Mouse (Mus musculus): ENCODE data around the gene Mvd. TPM values are rescaled to one million over a fixed set of nuclear protein-coding genes. Genes with fewer than 3 reads are reported as not detected.

Mvd gene
- polyA plus RNA-seq, 1 experiment from 2014 or later = 19.7 TPM

GRCm38 (mm10) chr8:122452154-122452553, 8.9 kb upstream of the Mvd start:
- H3K4me3 ChIP-seq = no peak overlapping the region
- peaks cover 41% of the 10 kb centered on the region for H3K4me1 ChIP-seq
- ATAC-seq (ENCODE audit: extremely low read depth, insufficient number of reproducible peaks, low FRiP score, low TSS enrichment) = no peak
- H3K36me3 ChIP-seq = no peaks in the 10 kb centered on the region
- 45% methylated on average over 10 of the region's 10 CpGs for WGBS
- H3K9ac ChIP-seq = no peak overlapping the region
- H3K4me2 ChIP-seq = peak overlapping the region; percentile 23; the same call in 1 of the 2 replicates
- H3K27me3 ChIP-seq (replicated peaks) = peaks cover 12% of the 10 kb centered on the region; the same call in 1 of the 2 replicates
- peak overlapping the region; percentile 92 for H3K27ac ChIP-seq (replicated peaks)
- no peaks in the 10 kb centered on the region for H3K9me3 ChIP-seq

- peak overlapping the region; percentile 11; the same call in 1 of the 2 replicates for H3K9ac ChIP-seq
- WGBS = 31% methylated on average over 7 of the region's 7 CpGs
- H3K27ac ChIP-seq (replicated peaks) = peak overlapping the region; percentile 92
Measured at GRCm38 (mm10) chr8:122451161-122451703, 8.0 kb upstream of the Mvd start.

GRCm38 (mm10) chr8:122445203-122445602, 2.0 kb upstream of the Mvd start:
- 52% methylated on average over 3 of the region's 3 CpGs for WGBS
- peak overlapping the region; percentile 82 for H3K4me3 ChIP-seq
- ATAC-seq (ENCODE audit: extremely low read depth, insufficient number of reproducible peaks, low FRiP score, low TSS enrichment) = no peak

More at GRCm38 (mm10) chr8:122451161-122451703, 8.0 kb upstream of the Mvd start:
- H3K4me2 ChIP-seq = peak overlapping the region; percentile 34
- peaks cover 5% of the 10 kb centered on the region; the same call in 1 of the 2 replicates for H3K27me3 ChIP-seq (replicated peaks)
- no peaks in the 10 kb centered on the region for H3K36me3 ChIP-seq
- ATAC-seq (ENCODE audit: extremely low read depth, insufficient number of reproducible peaks, low FRiP score, low TSS enrichment) = peak; percentile 62; the same call in 1 of the 2 replicates
- H3K9me3 ChIP-seq = no peaks in the 10 kb centered on the region
- peaks cover 39% of the 10 kb centered on the region for H3K4me1 ChIP-seq
- H3K4me3 ChIP-seq = no peak overlapping the region

GRCm38 (mm10) chr8:122444058-122444748, 981 bp upstream of the Mvd start:
- H3K27ac ChIP-seq (replicated peaks) = peak overlapping the region; percentile 99
- peaks cover 30% of the 10 kb centered on the region for H3K4me1 ChIP-seq
- 9% methylated on average over 19 of the region's 19 CpGs for WGBS
- peak overlapping the region; percentile 92 for H3K9ac ChIP-seq
- peak overlapping the region; percentile 82 for H3K4me3 ChIP-seq
- H3K36me3 ChIP-seq = peaks cover 7% of the 10 kb centered on the region
- H3K9me3 ChIP-seq = no peaks in the 10 kb centered on the region
- ATAC-seq (ENCODE audit: extremely low read depth, insufficient number of reproducible peaks, low FRiP score, low TSS enrichment) = 0 out of 2 replicates have a peak, but pooled peaks have one; percentile 15
- no peaks in the 10 kb centered on the region for H3K27me3 ChIP-seq (replicated peaks)
- peak overlapping the region; percentile 100 for H3K4me2 ChIP-seq

More at GRCm38 (mm10) chr8:122445203-122445602, 2.0 kb upstream of the Mvd start:
- peaks cover 34% of the 10 kb centered on the region for H3K4me1 ChIP-seq
- peak overlapping the region; percentile 92 for H3K9ac ChIP-seq
- H3K27me3 ChIP-seq (replicated peaks) = no peaks in the 10 kb centered on the region
- H3K4me2 ChIP-seq = peak overlapping the region; percentile 100
- H3K27ac ChIP-seq (replicated peaks) = peak overlapping the region; percentile 99
- no peaks in the 10 kb centered on the region for H3K9me3 ChIP-seq
- no peaks in the 10 kb centered on the region for H3K36me3 ChIP-seq

- H3K9ac ChIP-seq = peak overlapping the region; percentile 91
- H3K4me1 ChIP-seq = peaks cover 37% of the 10 kb centered on the region
- ATAC-seq (ENCODE audit: extremely low read depth, insufficient number of reproducible peaks, low FRiP score, low TSS enrichment) = no peak
- no peaks in the 10 kb centered on the region for H3K9me3 ChIP-seq
- H3K27me3 ChIP-seq (replicated peaks) = no peaks in the 10 kb centered on the region
- peak overlapping the region; percentile 100 for H3K4me2 ChIP-seq
- whole genome bisulfite sequencing = under 1% methylated on average over 12 of the region's 12 CpGs
- peak overlapping the region; percentile 82 for H3K27ac ChIP-seq (replicated peaks)
- H3K36me3 ChIP-seq = peaks cover 12% of the 10 kb centered on the region
- H3K4me3 ChIP-seq = peak overlapping the region; percentile 82
Measured at GRCm38 (mm10) chr8:122442781-122443180, 441 bp downstream of the Mvd start.

GRCm38 (mm10) chr8:122442356-122442755, 866 bp downstream of the Mvd start:
- ATAC-seq (ENCODE audit: extremely low read depth, insufficient number of reproducible peaks, low FRiP score, low TSS enrichment) = no peak
- Histone ChIP-seq H3K4me3 (peak overlapping the region; percentile 82), H3K9ac (peak overlapping the region; percentile 91), H3K4me2 (peak overlapping the region; percentile 100), H3K36me3 (peaks cover 16% of the 10 kb centered on the region), H3K27me3 (replicated peaks) (no peaks in the 10 kb centered on the region), H3K27ac (replicated peaks) (peak overlapping the region; percentile 82; the same call in 1 of the 2 replicates), H3K4me1 (peaks cover 41% of the 10 kb centered on the region), H3K9me3 (no peaks in the 10 kb centered on the region)
- WGBS = 26% methylated on average over 7 of the region's 7 CpGs

DNA sequence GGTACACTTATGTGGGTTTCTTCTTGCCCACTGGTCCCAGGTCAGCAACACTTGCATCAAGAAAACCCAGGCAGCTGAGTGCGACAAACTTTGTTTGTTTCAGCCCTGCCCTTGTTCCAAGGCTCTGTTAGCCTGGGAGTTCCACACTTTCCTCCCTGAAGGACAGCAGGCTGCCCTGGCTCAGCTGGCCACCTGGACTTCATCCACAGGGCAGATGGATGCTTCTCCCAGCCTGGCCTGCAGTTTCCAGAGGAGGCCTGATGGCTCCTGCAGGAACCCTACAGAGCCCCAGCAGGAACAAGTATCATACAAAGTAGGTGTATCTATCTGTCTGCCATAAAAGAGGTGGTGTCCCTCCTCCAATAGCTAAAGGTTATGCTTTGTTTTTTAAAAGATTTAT, 1.9 kb downstream of the Mvd start:
- 89% methylated on average over 1 of the region's 1 CpGs for WGBS
- peaks cover 26% of the 10 kb centered on the region for H3K36me3 ChIP-seq
- H3K9ac ChIP-seq = no peak overlapping the region
- no peak overlapping the region for H3K27ac ChIP-seq (replicated peaks)
- no peaks in the 10 kb centered on the region for H3K27me3 ChIP-seq (replicated peaks)
- H3K4me1 ChIP-seq = peaks cover 41% of the 10 kb centered on the region
- no peak overlapping the region for H3K4me3 ChIP-seq
- no peak for ATAC-seq (ENCODE audit: extremely low read depth, insufficient number of reproducible peaks, low FRiP score, low TSS enrichment)
- no peak overlapping the region for H3K4me2 ChIP-seq
- H3K9me3 ChIP-seq = no peaks in the 10 kb centered on the region

GRCm38 (mm10) chr8:122439336-122439735, 3.9 kb downstream of the Mvd start:
- H3K4me2 ChIP-seq = no peak overlapping the region
- no peak overlapping the region for H3K27ac ChIP-seq (replicated peaks)
- WGBS = 87% methylated on average over 16 of the region's 16 CpGs
- no peak overlapping the region for H3K4me3 ChIP-seq
- no peaks in the 10 kb centered on the region for H3K9me3 ChIP-seq
- no peak for ATAC-seq (ENCODE audit: extremely low read depth, insufficient number of reproducible peaks, low FRiP score, low TSS enrichment)
- H3K36me3 ChIP-seq = peaks cover 46% of the 10 kb centered on the region
- no peak overlapping the region for H3K9ac ChIP-seq
- no peaks in the 10 kb centered on the region for H3K27me3 ChIP-seq (replicated peaks)
- peaks cover 21% of the 10 kb centered on the region for H3K4me1 ChIP-seq

DNA sequence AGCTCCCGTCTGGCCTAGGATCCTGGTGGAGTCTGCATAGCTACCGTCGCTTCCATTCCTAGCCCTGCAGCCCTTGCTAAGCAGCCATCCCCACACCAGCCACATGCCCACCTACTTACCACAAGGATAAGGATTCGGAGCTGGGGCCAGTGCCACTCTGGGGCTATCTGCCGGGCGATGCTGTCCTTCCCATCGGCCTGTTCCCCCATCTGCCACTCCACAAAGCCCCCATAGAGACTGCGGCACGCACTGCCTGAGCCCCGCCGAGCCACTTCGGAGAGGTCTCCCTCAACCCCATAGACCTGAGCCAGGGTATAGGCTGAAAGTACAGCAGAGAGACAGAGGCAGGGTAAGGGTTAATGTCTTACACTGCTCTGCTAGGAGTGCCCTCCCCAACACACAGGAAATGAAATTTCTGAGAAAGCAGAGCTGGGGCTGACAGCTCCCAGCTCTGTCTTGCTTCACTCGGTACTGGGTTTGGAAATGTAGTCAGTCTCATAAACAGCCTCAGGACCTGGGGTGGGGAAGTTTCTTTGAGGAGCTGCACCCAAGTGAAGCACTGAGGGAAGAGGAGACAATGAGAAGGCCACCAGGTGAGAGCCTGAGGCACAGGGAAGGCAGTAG, 5.4 kb downstream of the Mvd start:
- H3K27ac ChIP-seq (replicated peaks) = peak overlapping the region; percentile 63
- H3K4me1 ChIP-seq = peaks cover 23% of the 10 kb centered on the region
- peak overlapping the region; percentile 33 for H3K9ac ChIP-seq
- 82% methylated on average over 13 of the region's 13 CpGs for WGBS
- ATAC-seq (ENCODE audit: extremely low read depth, insufficient number of reproducible peaks, low FRiP score, low TSS enrichment) = no peak
- no peaks in the 10 kb centered on the region for H3K9me3 ChIP-seq
- no peak overlapping the region for H3K4me3 ChIP-seq
- no peaks in the 10 kb centered on the region for H3K27me3 ChIP-seq (replicated peaks)
- peaks cover 56% of the 10 kb centered on the region for H3K36me3 ChIP-seq
- peak overlapping the region; percentile 8; the same call in 1 of the 2 replicates for H3K4me2 ChIP-seq

DNA sequence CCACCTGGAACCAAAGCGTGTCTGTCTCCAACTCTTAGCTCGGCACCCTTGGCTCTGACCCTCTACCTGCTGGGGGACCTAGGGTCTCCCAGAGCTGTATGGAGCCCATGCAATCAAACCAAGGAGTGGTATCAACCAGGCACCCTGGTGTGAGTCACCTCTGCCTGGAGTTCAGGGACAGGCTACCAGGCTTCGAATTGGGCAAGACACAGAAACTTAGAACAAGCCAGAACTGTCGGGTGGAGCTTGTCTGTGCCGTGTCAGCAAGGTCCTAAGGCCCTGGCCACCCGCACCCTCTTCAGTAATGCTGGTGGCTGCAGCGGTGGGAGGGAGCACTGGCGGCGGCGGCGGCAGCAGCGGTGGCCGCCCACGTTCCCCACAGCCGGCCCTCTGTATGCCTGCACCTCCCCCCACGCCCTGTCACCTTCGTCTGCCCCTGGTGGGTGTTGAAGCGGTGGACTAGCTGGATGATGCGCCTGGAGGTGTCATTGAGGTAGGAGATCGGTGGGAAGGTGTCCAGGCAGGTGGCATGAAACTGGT, 6.6 kb downstream of the Mvd start:
- Histone ChIP-seq H3K27me3 (replicated peaks) (no peaks in the 10 kb centered on the region), H3K4me1 (peaks cover 28% of the 10 kb centered on the region), H3K4me3 (no peak overlapping the region), H3K4me2 (no peak overlapping the region), H3K27ac (replicated peaks) (no peak overlapping the region), H3K9ac (no peak overlapping the region), H3K36me3 (peaks cover 56% of the 10 kb centered on the region), H3K9me3 (no peaks in the 10 kb centered on the region)
- 76% methylated on average over 20 of the region's 20 CpGs for WGBS
- no peak for ATAC-seq (ENCODE audit: extremely low read depth, insufficient number of reproducible peaks, low FRiP score, low TSS enrichment)

DNA sequence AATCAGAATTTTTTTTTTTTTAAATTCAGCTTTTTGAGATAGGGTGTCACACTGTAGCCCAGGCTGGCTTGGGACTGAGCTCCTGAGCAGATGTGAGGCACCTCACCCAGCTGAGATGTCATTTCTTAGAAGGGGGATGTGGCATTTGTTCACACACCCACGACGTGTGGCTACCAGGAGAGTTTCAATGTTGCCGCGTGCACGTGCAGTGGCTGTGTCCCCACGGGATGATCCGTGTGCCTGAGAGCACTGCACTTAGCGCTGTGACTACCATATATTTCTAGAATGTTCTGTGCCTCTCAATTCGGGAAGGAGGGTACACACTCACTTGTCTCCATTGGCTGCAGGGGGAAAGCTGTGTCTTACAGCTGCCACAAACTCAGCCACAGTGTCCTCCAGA, 7.1 kb downstream of the Mvd start:
- H3K27ac ChIP-seq (replicated peaks) = no peak overlapping the region
- 93% methylated on average over 9 of the region's 9 CpGs for WGBS
- no peak overlapping the region for H3K9ac ChIP-seq
- H3K4me1 ChIP-seq = peaks cover 30% of the 10 kb centered on the region
- peaks cover 56% of the 10 kb centered on the region for H3K36me3 ChIP-seq
- H3K4me2 ChIP-seq = no peak overlapping the region
- H3K27me3 ChIP-seq (replicated peaks) = no peaks in the 10 kb centered on the region
- no peak for ATAC-seq (ENCODE audit: extremely low read depth, insufficient number of reproducible peaks, low FRiP score, low TSS enrichment)
- no peak overlapping the region for H3K4me3 ChIP-seq
- no peaks in the 10 kb centered on the region for H3K9me3 ChIP-seq

All from heart, embryonic 13.5 days (tissue).